Mouse (Mus musculus): ENCODE results near the gene Khnyn. TPM values are rescaled to one million over a fixed set of nuclear protein-coding genes. Genes with fewer than 3 reads are reported as not detected.

Gene Khnyn
- polyA plus RNA-seq (2015; fragmentation: Nextera tagmentation; extraction: Ambion mirVana), result 24.2 and 25.5 TPM in 2 replicates

DNA sequence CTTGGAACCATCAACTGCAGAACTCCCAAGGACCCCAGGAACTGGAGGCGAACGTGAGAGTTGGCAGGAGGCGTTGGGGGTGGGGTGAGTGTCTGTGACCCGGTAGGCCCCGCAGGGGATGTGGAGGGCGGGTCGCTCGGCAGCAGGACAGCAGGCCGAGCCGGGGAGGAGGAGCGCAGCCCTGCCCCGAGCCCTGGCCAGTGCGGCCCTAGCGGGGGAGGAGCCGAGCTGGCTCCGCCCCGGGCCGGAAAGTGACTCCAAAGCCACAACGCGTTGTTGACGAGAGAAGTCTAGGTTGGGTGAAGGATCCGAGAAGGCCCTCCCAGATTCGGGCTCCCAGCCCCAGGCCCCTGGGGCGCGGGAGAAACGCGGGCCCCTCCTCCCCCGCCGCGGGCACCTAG lies at the start of gene Khnyn:
TSS of gene Khnyn (plus strand) at position 235 of the 401 bp plus-strand sequence.
- peak; percentile 94 for ATAC-seq (ENCODE audit: low FRiP score, low read depth)
- under 1% methylated on average over 26 of the region's 30 CpGs for WGBS
- Histone ChIP-seq H3K9ac (peak within 1 kb of the TSS; percentile 86), H3K27me3 (no peaks in the 10 kb centered on the region), H3K4me1 (peaks cover 34% of the 10 kb centered on the region), H3K4me2 (replicated peaks) (peak within 1 kb of the TSS; percentile 84), H3K27ac (peak within 1 kb of the TSS; percentile 90), H3K4me3 (peak within 1 kb of the TSS; percentile 80), H3K36me3 (peaks cover 37% of the 10 kb centered on the region), H3K9me3 (no peaks in the 10 kb centered on the region)

- ATAC-seq (ENCODE audit: low FRiP score, low read depth), result no peak
- peaks cover 30% of the 10 kb centered on the region for H3K4me1 ChIP-seq
- no peak overlapping the region for H3K27ac ChIP-seq
- no peak overlapping the region for H3K9ac ChIP-seq
- peaks cover 13% of the 10 kb centered on the region for H3K36me3 ChIP-seq
- H3K4me3 ChIP-seq, result no peak overlapping the region
- 85% methylated on average over 5 of the region's 5 CpGs for WGBS
- no peaks in the 10 kb centered on the region for H3K9me3 ChIP-seq
- H3K27me3 ChIP-seq, result no peaks in the 10 kb centered on the region
- no peak overlapping the region for H3K4me2 ChIP-seq (replicated peaks)
Measured at GRCm38 (mm10) chr14:55838312-55838711, 46.4 kb upstream of the Khnyn start.

DNA sequence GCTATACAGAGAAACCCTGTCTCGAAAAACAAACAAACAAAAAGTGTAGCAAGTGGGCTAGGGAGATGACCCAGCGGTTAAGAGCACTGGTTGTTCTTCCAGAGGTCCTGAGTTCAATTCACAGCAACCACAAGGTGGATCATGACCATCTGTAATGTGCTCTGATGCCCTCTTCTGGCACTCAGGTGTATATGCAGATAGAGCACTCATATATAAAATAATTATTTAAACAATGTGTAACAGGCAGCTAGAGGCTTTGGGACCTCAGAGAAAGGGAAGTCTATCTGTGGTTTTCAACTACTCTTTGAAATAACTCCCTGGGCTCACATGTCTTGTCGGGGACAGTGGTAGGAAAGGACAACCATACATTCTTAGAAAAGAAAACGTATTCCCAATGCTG lies 46.0 kb upstream of the Khnyn start:
- Histone ChIP-seq H3K27me3 (no peaks in the 10 kb centered on the region), H3K4me1 (peaks cover 26% of the 10 kb centered on the region), H3K9me3 (no peaks in the 10 kb centered on the region), H3K4me3 (no peak overlapping the region), H3K9ac (no peak overlapping the region), H3K27ac (no peak overlapping the region), H3K36me3 (peaks cover 9% of the 10 kb centered on the region), H3K4me2 (replicated peaks) (no peak overlapping the region)
- WGBS, result 89% methylated on average over 4 of the region's 4 CpGs
- ATAC-seq (ENCODE audit: low FRiP score, low read depth), result no peak

DNA sequence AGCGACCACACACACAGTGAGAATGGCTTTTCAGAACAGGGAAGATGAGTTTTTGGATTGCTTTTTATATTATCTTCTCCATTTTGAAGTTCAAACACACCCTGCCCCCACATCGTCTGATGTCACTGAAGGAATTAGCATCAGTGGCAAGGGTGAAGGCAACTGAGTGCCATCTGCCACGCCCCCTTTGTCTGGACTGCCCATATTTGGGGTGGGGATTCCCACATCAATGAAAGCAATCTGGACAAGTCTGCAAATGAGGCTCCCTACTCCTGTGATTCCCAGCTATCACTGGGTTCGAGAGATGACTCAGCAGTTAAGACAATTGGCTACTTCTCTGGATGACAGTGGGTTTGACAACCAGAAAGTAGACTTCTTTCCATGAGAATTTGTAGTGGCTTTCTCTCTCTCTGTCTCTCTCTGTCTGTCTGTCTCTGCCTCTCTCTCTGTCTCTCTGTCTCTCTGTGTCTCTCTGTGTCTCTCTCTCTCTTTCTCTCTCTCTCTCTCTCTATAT lies 43.8 kb upstream of the Khnyn start:
- WGBS, result 62% methylated on average over 4 of the region's 4 CpGs
- no peak overlapping the region for H3K4me2 ChIP-seq (replicated peaks)
- H3K4me3 ChIP-seq, result no peak overlapping the region
- no peaks in the 10 kb centered on the region for H3K36me3 ChIP-seq
- no peaks in the 10 kb centered on the region for H3K27me3 ChIP-seq
- H3K27ac ChIP-seq, result no peak overlapping the region
- ATAC-seq (ENCODE audit: low FRiP score, low read depth), result no peak
- peaks cover 4% of the 10 kb centered on the region for H3K4me1 ChIP-seq
- H3K9ac ChIP-seq, result no peak overlapping the region
- H3K9me3 ChIP-seq, result no peaks in the 10 kb centered on the region

DNA sequence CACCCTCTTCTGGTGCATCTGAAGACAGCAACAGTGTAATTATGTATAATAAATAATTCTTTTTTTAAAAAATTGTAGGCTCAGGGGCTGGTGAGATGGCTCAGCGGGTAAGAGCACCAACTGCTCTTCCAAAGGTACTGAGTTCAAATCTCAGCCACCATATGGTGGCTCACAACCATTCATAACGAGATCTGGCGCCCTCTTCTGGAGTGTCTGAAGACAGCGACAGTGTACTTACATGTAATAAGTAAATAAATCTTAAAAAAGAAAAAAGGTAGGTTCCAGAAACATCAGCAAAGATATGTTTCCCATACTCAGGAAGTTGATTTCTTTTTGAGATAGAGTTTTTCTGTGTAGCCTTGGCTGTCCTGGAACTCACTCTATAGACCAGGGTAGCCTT lies 42.0 kb upstream of the Khnyn start:
- no peak overlapping the region for H3K4me3 ChIP-seq

DNA sequence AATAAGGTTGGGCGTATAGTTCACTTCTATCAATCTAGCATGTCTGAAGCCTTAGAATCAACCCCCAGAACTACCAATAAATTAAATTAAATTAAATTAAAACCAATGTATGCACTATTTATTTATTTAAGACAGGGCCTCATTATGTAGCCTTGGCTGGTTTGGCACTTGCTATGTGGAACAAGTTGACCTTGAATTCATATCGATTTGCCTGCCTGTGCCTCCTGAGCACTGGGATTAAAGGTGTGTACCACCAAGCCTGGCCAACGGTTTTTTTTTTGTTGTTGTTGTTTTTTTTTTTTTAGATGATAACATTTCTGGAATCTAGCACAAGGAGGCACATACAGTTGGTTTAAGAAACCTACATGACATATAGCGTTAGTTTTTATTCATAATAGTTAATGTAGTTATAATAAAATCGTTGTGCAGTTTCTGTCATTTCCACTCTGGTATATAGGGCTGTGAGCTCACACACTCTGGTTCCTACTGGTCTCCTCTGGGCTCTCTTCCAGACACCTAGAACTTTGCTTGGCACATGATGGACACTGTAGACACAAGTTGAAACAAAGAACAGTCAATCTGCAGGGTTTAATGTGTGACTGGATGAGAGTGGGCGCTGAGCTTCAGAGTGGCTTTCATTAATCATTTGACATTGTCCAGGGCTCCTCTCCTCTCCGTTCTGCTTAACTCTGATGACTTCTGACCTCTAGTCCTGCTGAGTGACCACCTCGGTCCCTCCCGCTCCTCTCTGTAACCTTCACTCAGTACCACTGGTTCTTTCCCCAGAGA lies 39.0 kb upstream of the Khnyn start:
- Histone ChIP-seq H3K4me3 (no peak overlapping the region), H3K27ac (no peak overlapping the region)
- WGBS, result 65% methylated on average over 9 of the region's 9 CpGs

More for the DNA sequence above, 42.0 kb upstream of the Khnyn start:
- no peak for ATAC-seq (ENCODE audit: low FRiP score, low read depth)
- Histone ChIP-seq H3K27me3 (no peaks in the 10 kb centered on the region), H3K9me3 (no peaks in the 10 kb centered on the region), H3K27ac (no peak overlapping the region), H3K4me1 (0 out of 2 replicates have a peak, but pooled peaks cover 3% of the 10 kb centered on the region), H3K9ac (no peak overlapping the region), H3K4me2 (replicated peaks) (no peak overlapping the region), H3K36me3 (no peaks in the 10 kb centered on the region)
- 75% methylated on average over 4 of the region's 4 CpGs for WGBS

GRCm38 (mm10) chr14:55850885-55851284 lies 33.9 kb upstream of the Khnyn start:
- no peaks in the 10 kb centered on the region for H3K27me3 ChIP-seq
- 65% methylated on average over 6 of the region's 6 CpGs for WGBS
- 0 out of 2 replicates have a peak overlapping the region, but pooled peaks have one; percentile 99 for H3K27ac ChIP-seq

More for the DNA sequence above, 39.0 kb upstream of the Khnyn start:
- H3K27me3 ChIP-seq, result no peaks in the 10 kb centered on the region
- ATAC-seq (ENCODE audit: low FRiP score, low read depth), result no peak
- no peaks in the 10 kb centered on the region for H3K36me3 ChIP-seq
- H3K4me2 ChIP-seq (replicated peaks), result no peak overlapping the region
- H3K4me1 ChIP-seq, result peaks cover 13% of the 10 kb centered on the region; the same call in 1 of the 2 replicates
- H3K9ac ChIP-seq, result no peak overlapping the region
- no peaks in the 10 kb centered on the region for H3K9me3 ChIP-seq

GRCm38 (mm10) chr14:55852646-55853551 lies 31.8 kb upstream of the Khnyn start:
- 2% methylated on average over 11 of the region's 11 CpGs for WGBS
- peaks cover 64% of the 10 kb centered on the region for H3K4me1 ChIP-seq
- H3K4me2 ChIP-seq (replicated peaks), result peak overlapping the region; percentile 93
- peak; percentile 85 for ATAC-seq (ENCODE audit: low FRiP score, low read depth)
- H3K27ac ChIP-seq, result peak overlapping the region; percentile 99
- no peaks in the 10 kb centered on the region for H3K9me3 ChIP-seq
- H3K36me3 ChIP-seq, result peaks cover 5% of the 10 kb centered on the region
- no peaks in the 10 kb centered on the region for H3K27me3 ChIP-seq
- peak overlapping the region; percentile 69 for H3K4me3 ChIP-seq
- H3K9ac ChIP-seq, result peak overlapping the region; percentile 91

More at GRCm38 (mm10) chr14:55850885-55851284, 33.9 kb upstream of the Khnyn start:
- H3K4me3 ChIP-seq, result no peak overlapping the region
- no peak overlapping the region for H3K4me2 ChIP-seq (replicated peaks)
- no peaks in the 10 kb centered on the region for H3K36me3 ChIP-seq
- no peak overlapping the region for H3K9ac ChIP-seq
- no peak for ATAC-seq (ENCODE audit: low FRiP score, low read depth)
- peaks cover 47% of the 10 kb centered on the region for H3K4me1 ChIP-seq
- H3K9me3 ChIP-seq, result no peaks in the 10 kb centered on the region

DNA sequence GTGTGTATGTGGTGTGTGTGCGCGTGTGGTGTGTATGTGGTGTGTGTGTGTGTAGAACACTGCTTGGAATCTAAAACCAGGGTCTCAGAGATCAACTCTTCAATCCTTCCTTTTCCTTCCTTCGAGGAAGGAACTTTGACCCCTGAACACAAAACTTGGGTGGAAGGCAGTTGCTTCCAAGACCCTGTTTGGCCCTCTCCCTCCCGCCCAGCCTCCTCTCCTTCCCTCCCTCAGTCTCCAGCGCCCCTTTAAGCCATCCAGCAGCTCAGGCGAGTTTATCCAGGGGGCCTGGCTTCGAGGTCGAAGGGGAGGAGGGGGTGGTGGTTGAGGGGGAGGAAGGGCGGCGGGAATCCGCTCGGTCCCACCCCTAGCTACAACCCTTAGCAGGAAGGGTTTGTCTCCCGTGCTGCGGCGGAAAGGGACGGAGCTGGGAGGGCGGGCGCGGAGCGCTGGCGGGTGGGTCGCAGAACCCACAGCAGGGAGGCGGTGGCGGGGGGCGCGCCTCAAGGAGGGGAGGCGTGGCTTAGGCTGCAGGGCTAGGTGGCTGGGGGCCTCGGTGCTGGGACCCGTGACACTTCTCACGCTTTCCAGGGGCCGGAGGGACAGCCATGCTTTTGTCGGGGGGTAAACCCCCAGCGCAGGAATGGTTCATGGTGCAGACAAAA lies 31.0 kb upstream of the Khnyn start, which contains the start of gene Nynrin:
TSS of gene Nynrin (plus strand) at position 390 of the 665 bp plus-strand sequence.
- H3K9ac ChIP-seq, result peak within 1 kb of the TSS; percentile 91
- peak within 1 kb of the TSS; percentile 93 for H3K4me2 ChIP-seq (replicated peaks)
- WGBS, result under 1% methylated on average over 31 of the region's 33 CpGs
- H3K27ac ChIP-seq, result peak within 1 kb of the TSS; percentile 99
- peaks cover 72% of the 10 kb centered on the region for H3K4me1 ChIP-seq
- no peaks in the 10 kb centered on the region for H3K9me3 ChIP-seq
- peaks cover 11% of the 10 kb centered on the region for H3K36me3 ChIP-seq
- ATAC-seq (ENCODE audit: low FRiP score, low read depth), result peak; percentile 89
- H3K27me3 ChIP-seq, result no peaks in the 10 kb centered on the region
- peak within 1 kb of the TSS; percentile 69 for H3K4me3 ChIP-seq

DNA sequence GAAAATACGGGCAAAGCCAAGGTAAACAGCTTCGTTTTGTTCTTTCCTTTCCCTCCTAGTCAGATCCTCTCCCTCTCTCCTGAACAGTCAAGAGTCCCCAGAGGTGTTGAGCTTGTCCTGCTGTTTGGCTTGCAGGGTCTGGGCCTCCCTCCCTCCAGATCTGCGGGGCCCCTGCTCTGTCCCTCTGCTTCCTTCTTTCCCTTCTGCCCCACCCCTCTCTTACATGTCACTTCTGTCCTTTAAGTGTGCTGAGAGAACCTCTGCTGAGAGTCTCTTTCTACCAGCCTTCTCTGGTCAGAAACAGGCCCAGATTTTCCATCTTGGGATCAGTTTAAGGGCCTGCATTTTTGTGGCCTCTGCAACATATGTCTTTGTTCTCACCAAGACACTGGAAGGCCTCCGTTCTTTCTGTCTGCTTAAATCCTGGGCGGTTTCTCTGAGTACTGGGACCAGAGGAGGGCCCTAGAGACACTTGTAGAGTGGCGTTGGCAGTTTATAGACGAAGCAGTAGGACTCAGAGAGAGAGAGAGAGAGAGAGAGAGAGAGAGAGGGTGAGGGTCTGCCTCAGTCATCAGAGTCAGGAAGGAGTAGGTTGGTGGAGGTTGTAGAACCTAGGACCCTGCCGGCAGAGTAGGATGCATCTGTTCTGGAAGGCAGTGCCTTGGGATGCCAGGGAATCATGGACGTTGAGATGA lies 30.2 kb upstream of the Khnyn start:
- Histone ChIP-seq H3K4me3 (peak overlapping the region; percentile 69), H3K9me3 (no peaks in the 10 kb centered on the region), H3K36me3 (peaks cover 11% of the 10 kb centered on the region), H3K4me1 (peaks cover 80% of the 10 kb centered on the region), H3K4me2 (replicated peaks) (peak overlapping the region; percentile 93), H3K27me3 (no peaks in the 10 kb centered on the region), H3K27ac (peak overlapping the region; percentile 99), H3K9ac (peak overlapping the region; percentile 91)
- WGBS, result 0% methylated on average over 9 of the region's 9 CpGs
- ATAC-seq (ENCODE audit: low FRiP score, low read depth), result no peak

DNA sequence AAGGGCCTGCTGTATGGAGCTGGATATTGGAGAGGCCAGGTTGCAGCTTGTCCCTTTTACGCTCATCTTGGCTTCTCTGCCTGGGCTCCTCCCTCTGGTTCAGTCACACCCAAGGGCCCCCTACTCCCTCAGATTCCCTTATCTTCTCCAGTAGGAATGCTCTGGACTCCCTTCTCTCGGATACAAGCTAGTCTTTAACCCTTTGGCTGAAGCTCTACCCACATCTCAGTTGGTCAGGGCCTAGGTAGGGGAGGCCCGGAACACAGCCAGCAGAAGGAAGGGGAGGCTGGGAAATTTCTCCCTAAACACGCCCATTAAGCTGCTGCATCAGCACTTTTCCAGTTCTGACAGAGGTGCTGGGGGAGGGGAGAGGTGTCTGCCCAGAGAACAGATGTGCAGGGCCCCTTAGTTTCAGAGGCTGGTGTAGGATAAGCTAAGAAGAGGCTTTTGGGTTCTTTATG lies 29.6 kb upstream of the Khnyn start:
- H3K36me3 ChIP-seq, result peaks cover 11% of the 10 kb centered on the region
- peak; percentile 38 for ATAC-seq (ENCODE audit: low FRiP score, low read depth)

More for the DNA sequence above, 29.6 kb upstream of the Khnyn start:
- Histone ChIP-seq H3K27ac (peak overlapping the region; percentile 99), H3K4me3 (peak overlapping the region; percentile 69), H3K9me3 (no peaks in the 10 kb centered on the region), H3K9ac (peak overlapping the region; percentile 91), H3K27me3 (no peaks in the 10 kb centered on the region), H3K4me1 (peaks cover 82% of the 10 kb centered on the region), H3K4me2 (replicated peaks) (peak overlapping the region; percentile 93)
- 0% methylated on average over 4 of the region's 4 CpGs for WGBS
